Mouse (Mus musculus) kidney, postnatal 36 days (tissue): ENCODE measurements around the gene Hmgb1.

Source experiments
- DNase-seq, 2 experiments: peaks; one replicate each; pipeline ENCODE4 v3.0.0; 2021 to 2022; ENCODE audit warnings: mixed read lengths in 2 of 2

Hmgb1 gene

DNA sequence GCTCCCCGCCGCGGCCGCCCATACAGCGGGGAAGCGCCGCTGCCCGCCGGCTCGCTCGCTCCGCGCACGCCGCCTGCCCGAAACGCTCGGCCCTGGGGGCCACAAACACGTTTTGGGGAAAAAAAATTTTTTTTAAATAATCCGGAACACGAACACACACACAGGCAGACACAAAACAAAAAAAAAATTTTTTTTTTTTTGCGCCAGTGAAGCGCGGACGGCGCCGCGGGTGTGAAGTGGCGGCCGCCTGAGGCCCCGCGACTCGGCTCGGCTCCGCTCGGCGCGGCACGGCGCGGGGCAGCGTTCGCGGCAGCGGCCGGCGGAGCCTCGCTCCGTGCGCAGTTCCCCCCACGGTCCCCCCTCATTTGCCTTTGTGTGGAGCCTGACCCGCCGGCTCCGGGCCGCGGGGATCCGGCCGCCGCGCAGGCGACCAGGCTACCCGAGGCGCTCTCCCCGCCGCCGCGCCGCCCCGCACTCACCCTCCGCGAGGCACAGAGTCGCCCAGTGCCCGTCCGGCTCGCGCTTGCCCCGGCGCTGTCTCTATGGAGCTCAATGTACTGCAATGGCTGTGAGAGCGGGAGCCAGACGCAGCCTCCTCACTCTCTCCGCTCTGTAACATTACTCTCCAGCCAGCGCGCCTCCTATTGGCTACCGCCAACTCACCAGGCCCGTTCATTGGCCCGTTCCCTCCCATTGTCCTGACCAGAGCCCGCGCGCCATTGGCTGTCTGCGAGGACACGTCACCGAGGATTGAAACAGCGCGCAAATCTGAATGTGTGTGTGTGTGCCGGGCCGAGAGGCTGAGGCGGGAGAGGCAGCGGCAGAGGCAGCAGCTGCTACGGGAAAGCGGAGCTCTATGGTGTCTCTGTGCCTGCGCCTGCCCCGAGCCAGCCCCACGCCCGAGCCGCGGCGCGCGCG is 131.6 kb downstream of the Hmgb1 start:
- peak; percentile 99 for DNase-seq

DNA sequence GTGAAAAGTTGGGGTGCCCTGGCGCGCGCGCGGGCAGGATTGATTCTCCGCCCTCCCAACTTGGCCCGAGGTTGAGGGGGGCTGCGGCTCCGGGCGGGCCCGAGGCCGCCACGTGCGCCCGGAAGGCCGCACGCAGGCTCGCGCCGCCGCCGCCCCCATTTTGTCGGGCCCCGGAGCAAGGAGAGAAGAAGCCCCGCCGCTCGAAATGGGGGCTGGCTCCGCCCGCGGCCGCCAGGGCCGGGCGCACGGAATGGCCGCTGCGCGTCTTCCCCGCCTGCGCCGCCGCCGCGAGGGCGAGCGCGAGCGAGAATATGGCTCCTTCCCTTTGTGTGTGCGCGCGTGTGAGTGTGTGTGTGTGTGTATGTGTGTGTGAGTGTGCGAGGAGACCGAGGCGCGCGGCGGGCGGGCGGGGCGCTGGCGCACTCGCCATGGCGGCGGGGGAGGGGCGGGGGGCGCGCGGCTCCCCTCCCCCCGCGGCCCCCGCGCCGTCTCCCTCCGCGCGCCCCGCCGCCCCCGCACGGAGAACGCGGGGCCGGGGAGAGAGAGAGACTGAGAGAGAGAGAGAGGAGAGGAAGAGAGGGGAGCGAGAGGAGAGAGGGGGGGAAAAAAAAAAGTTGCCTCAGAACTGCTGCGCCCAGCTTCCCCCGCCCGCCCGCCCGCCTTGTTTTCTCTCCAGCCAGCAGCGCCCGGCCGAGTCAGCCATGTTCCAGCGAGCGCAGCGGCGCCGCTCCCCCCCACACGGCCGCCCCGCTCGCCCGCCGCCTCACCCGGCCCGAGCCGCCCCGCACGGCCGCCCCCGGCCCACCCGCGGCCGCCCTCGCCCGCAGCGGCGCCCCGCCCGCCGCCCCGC is 132.5 kb downstream of the Hmgb1 start:
- peak; percentile 87 to 90 for DNase-seq

DNA sequence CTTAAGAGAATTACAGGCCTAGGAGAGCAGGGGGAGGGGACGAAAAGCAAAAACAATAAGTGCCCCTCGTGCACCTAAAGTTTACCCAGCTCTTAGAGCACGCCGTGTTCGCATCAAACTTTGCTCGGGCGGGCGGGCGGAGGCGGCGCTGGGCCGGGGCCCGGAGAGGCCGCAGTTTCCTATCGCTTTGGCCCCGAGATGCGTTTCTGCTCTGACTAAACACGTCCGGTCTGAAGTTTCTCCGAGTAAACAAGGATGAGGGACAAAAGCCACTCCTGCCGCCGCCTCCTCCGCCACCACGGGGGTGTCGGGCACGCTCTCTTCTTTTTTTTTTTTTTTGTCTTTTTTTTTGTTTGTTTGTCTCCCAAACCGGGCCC is 133.1 kb downstream of the Hmgb1 start:
- peak; percentile 65 to 76 for DNase-seq

DNA sequence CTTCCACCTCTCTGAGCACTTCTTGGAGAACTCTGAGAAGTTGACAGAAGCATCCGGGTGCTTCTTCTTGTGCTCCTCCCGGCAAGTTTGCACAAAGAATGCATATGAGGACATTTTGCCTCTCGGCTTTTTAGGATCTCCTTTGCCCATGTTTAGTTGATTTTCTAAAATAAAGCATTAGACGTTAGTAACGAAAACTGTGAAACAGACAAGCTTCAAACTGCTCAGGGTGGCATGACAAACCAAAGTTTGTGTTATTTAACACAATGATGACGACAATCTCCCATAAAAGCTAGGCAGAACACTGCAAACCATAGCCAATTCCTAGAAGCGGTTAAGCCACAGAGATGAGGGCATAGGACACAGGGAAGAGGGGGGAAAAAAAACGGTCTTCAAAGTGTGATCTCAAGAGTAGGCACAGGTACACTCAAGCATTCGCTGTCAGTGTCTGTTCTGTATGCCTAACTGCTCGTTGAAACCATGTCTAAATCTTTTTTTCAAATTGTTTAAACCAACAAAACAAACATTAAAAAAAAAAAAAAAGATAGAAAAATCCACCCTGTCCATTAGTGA is 133.6 kb downstream of the Hmgb1 start:
- no peak for DNase-seq

DNA sequence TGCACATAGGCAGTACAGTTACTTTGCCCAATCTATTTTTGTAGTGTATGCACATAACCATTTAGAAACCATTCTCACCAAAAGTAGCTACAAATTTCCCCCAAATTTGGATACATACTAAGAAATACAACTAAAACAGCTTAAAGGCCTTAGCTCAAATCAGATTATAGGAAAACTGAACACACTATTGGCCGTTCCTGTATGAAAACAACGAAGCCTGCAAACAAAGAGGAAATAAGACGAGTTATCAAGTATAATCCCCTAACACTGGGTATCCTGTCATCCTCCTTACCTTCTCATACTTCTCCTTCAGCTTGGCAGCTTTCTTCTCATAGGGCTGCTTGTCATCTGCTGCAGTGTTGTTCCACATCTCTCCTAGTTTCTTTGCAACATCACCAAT is 134.9 kb downstream of the Hmgb1 start:
- DNase-seq, result no peak

DNA sequence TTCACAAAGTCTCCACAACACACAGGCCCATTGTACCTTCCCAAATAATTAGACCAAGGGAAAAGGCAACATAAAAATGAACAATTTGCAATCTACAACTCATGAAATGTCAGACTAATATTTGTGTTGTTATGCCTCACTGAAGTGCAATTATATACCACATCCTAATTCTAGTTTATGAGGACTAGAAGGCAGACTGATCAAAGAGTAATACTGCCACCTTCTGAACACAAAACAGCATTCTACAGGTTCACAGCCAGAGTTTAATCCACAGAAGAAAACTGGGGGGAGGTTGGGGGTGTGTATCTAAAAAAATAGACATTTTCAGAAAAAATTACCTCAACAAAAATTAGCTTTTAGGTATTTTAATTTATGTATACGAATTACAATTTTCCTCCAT is 135.3 kb downstream of the Hmgb1 start:
- DNase-seq, result no peak

DNA sequence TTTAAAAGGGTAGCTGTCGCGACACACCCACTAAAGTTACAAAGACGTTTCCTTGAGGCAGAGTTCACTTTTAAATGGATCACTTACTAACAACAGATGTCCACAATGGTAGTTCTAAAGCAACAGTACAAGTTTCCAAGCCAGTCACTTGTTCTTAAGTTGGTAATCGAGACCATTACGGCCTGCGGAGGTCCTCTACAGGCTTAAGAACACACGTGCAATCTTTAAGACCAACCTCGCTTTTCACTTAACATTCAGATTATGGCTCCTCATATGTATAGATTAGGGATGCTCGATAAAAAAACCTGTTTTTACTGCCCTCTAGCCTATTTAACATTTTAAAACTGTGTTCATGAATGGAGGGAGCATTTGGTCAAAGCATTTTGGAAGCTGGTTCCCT is 137.6 kb downstream of the Hmgb1 start:
- no peak for DNase-seq

DNA sequence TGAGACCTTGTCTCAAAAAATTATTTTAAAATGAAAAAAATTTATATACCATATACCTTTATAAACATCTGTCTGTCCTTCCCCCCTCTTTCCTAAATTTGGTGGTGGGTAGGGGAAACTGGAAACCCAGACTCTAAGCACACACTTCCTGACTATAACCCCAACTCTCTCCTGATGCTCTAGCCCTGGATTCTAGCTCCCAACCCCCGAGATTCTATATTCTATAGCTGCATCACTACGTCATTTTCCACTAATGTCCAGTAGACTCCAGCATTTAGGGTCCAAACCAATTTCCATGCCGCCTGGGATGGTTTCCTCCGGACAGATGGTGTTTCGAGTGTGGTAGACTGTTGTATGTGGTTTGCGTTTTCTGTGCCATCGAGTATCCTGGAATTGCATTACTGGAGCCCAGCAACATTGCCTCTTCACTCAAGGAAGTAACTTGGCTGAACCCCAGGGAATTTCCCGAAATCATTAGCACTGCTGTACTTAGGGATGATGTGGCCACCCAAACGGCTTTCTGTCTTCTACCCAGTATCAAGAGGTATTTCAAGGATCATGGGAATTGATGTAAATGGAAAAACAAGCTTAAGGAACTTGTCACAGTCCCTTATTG is 138.7 kb downstream of the Hmgb1 start:
- no peak for DNase-seq

DNA sequence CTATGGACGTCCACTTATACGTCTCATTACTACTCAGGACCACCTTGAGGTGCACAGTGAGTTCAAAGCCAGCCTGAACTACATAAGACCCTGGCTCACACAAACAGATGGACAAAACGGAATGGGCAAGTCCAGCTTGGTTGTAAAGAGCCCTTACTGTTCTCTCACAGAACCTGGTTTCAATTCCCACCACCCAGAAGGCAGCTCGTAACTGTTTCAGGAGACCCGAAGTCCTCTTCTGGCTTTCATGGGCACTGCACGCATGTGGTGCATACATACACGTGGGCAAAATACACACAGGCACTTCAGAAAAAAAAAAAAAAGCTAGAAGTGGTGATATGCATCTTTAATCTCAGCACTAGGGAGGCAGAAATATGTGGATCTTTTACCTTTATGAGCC is 139.2 kb downstream of the Hmgb1 start:
- no peak for DNase-seq

DNA sequence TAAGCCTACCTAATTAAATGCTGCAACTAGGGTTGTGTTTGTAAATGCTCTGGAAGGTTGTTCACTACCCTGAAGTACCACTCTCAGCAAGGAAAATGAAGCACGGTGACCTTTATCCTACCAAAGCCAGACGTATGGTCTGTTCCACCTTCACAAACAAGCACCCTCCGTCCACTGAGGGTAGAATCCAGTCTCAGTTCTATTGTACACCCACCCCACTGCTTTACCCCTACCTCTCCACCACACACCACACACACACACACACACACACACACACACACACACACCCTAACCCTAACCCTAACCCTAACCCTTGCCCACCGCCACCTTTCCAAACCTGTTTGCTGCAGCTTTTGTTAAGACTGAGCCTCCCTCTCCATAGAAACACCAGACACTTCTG is 140.2 kb downstream of the Hmgb1 start:
- no peak for DNase-seq

DNA sequence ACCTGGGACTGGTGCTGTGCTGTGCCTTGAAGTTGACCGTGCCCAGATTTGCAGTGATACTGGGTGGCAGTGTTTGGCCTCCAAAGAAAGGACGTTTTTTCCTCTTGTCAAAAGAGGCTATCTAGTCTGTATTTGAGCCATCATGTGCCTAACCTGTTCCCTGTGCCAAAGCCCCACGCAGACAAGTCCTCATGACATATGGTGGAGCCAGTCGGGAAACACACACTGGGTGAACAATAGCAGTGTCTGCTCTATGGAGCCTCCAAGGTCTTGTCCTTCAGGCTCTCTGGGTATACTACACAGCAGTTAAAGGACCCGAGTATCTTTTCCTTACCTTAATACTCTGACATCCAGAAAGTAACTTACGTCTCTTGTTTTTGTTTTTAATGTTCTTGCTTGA is 141.0 kb downstream of the Hmgb1 start:
- no peak for DNase-seq

DNA sequence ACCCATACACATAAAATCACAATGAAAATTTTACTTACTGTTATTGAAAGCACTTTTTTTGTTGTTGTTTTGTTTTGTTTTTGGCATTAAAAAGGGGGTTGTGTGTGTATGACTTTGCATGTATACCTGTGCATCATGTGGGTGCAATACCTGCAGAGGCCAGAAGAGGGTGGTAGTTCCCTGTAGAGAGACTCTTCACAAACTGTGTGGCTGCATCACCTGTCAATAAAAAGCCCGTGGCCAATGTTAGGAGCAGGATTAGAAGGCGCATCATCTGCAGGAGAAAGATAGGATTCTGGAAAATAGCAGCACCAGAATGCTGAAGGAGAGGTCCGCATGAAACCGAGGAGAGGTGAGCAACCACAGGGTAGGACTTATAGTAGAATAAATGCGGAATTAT is 144.5 kb downstream of the Hmgb1 start:
- DNase-seq, result peak in 1 of 2 experiments; percentile 68

DNA sequence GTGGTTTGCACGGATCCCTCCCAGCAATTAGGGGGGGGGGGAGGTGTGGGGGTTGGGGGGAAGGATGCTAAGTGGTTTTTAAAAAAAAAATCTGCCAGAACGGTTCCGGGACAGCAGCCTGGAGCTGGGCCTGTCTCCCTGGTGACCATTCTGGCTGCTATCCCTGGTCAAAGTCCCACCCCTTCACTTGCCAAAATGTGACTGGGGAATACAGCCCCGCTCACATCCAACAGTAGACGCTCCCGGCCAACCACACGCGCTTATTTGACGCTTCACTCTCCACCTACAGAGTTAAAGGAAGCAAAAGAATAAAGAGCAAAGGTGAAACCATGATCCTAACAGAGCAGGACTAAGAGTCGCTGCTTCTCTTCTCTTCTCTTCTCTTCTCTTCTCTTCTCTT is 146.6 kb downstream of the Hmgb1 start:
- peak; percentile 87 to 92 for DNase-seq

DNA sequence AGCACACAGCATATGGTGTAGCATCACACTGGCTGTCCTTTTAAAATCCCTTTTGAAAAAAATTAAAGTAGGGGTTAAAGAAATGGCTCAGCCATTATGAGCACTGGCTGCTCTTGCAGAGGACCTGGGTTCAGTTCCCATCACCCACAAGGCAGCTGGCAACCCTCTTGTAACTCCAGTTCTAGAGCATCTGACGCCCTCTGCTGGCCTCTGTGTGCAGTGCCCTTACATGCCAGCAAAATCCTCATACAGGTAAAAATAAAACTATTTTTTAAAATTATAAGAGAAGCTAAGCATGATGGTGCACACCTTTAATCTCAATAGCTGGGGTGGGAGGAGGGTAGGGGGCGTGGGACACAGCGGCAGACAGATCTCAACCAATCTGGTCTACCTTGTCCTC is 147.4 kb downstream of the Hmgb1 start:
- no peak for DNase-seq

DNA sequence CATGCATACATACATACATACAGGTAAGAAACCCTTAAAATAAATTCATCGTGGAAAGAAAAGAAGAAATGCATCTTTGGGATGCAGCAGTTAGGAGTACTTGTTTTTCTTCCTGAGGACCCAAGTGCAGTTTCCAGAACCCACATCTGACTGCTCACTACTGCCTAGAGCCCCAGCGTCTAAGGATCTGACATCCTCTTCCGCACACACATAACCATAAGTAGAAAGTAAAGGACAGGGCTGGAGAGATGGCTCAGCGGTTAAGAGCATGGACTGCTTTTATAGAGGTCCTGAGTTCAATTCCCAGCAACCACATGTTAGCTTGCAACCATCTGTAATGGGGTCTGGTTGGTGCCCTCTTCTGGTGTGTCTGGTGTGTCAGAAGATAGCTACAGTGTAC is 151.9 kb downstream of the Hmgb1 start:
- no peak for DNase-seq

DNA sequence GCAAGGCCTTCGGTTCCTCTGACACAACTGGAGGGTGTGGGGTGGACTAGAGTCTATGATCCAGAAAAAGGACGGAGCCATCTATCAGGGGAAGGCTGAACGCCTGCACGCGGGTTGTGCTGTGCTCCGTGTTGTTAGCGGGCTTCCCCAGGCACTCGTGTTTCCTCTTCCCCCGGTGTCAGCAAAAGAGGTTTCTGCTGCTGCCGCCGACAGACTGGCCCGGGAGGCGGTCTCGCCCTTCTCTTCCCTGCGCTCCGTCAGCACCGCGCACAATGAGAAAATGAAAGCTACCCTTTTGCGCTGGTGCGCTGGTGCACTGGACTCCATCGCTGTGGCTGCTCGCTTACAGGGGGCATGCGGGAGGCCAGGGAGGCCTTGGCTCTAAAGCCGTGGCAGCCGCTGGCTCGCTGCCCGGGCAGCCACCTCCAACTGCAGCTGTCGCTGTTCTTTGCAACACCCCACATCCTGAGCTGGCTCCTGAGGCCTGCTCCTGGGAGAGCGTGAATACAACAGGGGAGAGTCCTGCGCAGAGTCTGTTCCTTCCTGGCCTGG is 153.0 kb downstream of the Hmgb1 start:
- DNase-seq, result peak; percentile 77 to 86

DNA sequence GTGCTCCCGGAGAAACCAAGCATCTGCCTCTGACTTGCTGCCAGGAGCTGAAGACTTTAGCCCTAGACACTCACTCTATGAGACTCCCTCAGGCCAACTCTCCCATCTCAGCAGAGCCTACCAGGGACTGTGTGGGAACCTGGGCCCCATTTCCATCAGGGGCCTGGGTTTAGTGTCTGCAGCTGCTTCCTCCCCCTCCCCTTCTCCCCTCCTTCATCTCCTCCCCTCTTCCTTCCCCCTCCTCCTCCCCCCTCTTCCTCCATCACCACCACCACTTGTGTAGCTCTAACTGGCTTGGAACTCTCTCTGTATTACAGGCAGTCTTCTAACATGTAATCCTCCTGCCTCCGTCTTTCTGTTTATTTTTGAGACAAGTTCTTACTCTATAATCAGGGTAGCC is 154.2 kb downstream of the Hmgb1 start:
- DNase-seq, result no peak

DNA sequence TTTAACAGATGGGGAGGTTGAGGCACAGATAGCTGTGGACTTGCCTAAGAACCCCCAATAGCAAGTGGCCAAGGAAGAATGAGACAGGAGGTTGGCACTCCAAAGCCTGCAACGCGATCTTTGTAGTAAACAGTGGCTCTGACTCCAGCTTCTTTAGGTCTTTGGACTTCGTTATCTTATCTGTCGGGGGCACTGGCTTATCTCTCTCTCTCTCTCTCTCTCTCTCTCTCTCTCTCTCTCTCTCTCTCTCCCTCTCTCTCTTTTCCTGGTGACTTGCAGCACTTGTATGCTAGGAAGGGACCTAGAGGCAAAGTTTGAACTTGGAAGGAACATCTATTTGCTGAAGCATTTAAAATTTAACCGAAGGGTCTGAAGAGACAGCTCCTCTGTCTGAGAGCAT is 155.9 kb downstream of the Hmgb1 start:
- no peak for DNase-seq

DNA sequence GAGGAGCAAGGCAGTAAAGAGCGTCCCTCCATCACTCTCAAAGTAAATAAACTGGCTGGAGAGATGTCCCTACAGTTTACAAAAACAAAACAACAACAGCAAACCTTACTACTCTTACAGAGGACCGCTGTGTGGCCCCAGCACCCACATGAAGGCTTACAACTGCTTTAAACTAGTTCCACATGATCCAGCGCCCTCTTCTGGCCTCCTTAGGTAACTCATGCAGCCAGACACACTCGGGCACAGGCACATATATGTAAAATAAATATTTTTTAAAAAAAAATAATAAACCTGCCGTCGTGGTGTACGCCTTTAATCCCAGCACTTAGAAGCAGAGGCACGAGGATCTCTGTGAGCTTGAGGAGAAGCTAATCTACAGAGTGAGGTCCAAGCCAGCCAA is 156.9 kb downstream of the Hmgb1 start:
- DNase-seq, result no peak

DNA sequence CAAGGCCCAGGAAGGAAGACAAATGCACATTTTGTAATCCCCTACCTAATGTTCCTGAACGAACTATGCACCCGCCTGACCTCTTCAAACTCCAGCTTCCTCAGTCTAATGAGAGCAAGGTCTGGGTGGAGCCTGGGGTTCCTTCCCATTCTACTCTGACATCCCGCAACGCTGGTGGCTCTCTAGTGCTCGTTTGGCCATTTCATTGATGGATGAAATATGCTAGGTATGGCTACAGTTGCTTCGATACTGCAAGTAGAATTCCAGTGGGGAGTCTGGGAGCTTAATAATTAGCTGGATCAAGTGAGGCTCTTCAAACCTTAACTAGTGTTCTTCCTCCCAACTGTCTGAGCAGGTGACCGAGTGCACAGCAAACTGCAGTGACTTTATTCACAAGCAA is 163.2 kb downstream of the Hmgb1 start:
- peak in 1 of 2 experiments; percentile 67 for DNase-seq

DNA sequence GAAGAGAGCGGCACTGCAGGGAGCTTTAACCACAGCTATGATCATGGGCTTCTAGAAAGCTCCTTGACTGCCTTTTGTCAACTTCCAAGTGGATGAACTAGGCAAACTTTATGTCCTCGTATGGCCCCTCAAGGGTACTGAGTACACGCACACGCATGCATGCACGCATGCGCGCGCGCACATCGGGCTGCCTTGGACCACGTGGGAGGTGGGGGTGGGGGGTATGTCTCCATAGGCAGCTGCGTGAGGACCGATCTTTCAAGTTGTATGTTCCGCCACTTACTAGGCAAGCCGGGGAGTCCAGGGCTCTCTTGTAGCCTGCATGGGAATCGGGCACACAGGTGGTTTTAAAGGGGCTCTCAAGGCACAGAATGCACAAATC is 163.6 kb downstream of the Hmgb1 start:
- DNase-seq, result no peak

DNA sequence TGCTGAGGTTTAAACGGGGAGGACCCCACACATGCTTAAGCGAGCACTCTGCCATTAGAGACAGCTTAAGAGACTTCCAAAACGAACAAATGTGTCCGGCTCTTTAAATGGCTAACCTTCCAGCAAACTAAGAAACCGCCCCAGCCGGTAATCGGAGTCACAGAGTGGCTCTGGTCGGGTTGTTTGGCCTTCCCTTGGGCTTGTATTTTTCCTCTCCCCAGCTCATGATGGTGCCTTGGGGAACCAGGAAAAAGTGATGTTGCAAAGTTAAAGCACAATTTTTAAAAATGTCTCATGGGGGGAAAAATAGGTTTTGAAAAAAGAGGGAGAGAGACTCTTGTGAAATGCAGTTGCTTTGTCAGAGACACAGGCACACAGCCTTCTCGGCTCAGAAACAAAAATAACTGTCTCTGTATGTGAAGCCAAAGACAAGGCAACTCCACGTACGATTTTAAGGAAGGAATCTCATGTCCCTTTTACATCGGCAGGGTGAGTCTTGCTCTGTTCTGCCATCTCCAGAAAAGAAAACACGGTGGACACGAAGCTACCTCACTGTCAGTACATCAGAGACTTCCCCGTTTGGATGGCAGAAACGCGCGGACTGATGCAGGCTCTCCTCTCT is 164.1 kb downstream of the Hmgb1 start:
- no peak for DNase-seq
